Mouse (Mus musculus): ENCODE measurements around the gene Hbs1l. TPM values are rescaled to one million over a fixed set of nuclear protein-coding genes. Genes with fewer than 3 reads are reported as not detected.

Gene Hbs1l
- total and polyA plus RNA-seq, 2 experiments: 17.1 to 78.1 TPM

GRCm38 (mm10) chr10:21364946-21365345 lies 69.2 kb downstream of the Hbs1l start:
- 94% methylated on average over 7 of the region's 7 CpGs for WGBS
- H3K27me3 ChIP-seq (ENCODE audit: control insufficient read depth, insufficient read depth, low read length): no peaks in the 10 kb centered on the region
- H3K27ac ChIP-seq (replicated peaks; ENCODE audit: insufficient read depth, low read depth, low read length): no peak overlapping the region
- no peaks in the 10 kb centered on the region for H3K4me1 ChIP-seq (ENCODE audit: control insufficient read depth, insufficient read depth, low read length)
- no peak overlapping the region for H3K9ac ChIP-seq (ENCODE audit: low read depth, low read length)
- no peak for DNase-seq (ENCODE audit: extremely low read depth, low read depth, low spot score)
- H3K79me2 ChIP-seq (ENCODE audit: control insufficient read depth, insufficient read depth, low read length): no peaks in the 10 kb centered on the region; the same call in 1 of the 2 replicates
- H3K4me3 ChIP-seq (ENCODE audit: insufficient read depth, low read depth, low read length): no peak overlapping the region
- peaks cover 56% of the 10 kb centered on the region for H3K36me3 ChIP-seq (ENCODE audit: control insufficient read depth, insufficient read depth, low read length)
- TF ChIP-seq CTCF (IDR thresholded peaks at IDR 0.05; ENCODE audit: low read depth, low read length): no peak
- TF ChIP-seq POLR2A (IDR thresholded peaks at IDR 0.05; ENCODE audit: extremely low read depth, insufficient read depth, low read length): no peak

GRCm38 (mm10) chr10:21365897-21366296 lies 70.1 kb downstream of the Hbs1l start:
- Histone ChIP-seq H3K36me3 (ENCODE audit: control insufficient read depth, insufficient read depth, low read length) (peaks cover 53% of the 10 kb centered on the region), H3K4me1 (ENCODE audit: control insufficient read depth, insufficient read depth, low read length) (no peaks in the 10 kb centered on the region), H3K27ac (replicated peaks; ENCODE audit: insufficient read depth, low read depth, low read length) (no peak overlapping the region), H3K4me3 (ENCODE audit: insufficient read depth, low read depth, low read length) (no peak overlapping the region), H3K79me2 (ENCODE audit: control insufficient read depth, insufficient read depth, low read length) (no peaks in the 10 kb centered on the region; the same call in 1 of the 2 replicates), H3K9ac (ENCODE audit: low read depth, low read length) (no peak overlapping the region), H3K27me3 (ENCODE audit: control insufficient read depth, insufficient read depth, low read length) (no peaks in the 10 kb centered on the region)
- WGBS: 83% methylated on average over 4 of the region's 4 CpGs
- TF ChIP-seq CTCF (IDR thresholded peaks at IDR 0.05; ENCODE audit: low read depth, low read length) (no peak), POLR2A (IDR thresholded peaks at IDR 0.05; ENCODE audit: extremely low read depth, insufficient read depth, low read length) (no peak)
- no peak for DNase-seq (ENCODE audit: extremely low read depth, low read depth, low spot score)

DNA sequence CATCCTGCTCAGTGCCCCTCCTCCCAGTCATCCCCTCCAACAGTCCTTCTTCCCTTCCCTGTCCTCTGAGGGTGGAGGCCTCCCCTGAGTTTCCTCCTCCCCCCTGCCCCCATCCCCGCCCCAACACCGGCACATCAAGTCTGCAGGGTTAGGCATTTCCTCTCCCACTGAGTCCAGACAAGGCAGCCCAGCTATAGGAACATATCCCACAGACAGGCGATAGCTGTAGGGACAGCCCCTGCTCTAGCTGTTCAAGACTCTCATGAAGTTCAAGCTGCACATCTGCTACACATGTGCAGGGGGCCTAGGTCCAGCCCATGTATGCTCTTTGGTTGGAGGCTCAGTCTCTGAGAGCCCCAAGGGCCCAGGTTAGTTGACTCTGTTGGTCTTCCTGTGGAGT lies 70.7 kb downstream of the Hbs1l start:
- no peaks in the 10 kb centered on the region for H3K27me3 ChIP-seq (ENCODE audit: control insufficient read depth, insufficient read depth, low read length)
- H3K4me3 ChIP-seq (ENCODE audit: insufficient read depth, low read depth, low read length): no peak overlapping the region
- H3K36me3 ChIP-seq (ENCODE audit: control insufficient read depth, insufficient read depth, low read length): peaks cover 52% of the 10 kb centered on the region
- H3K27ac ChIP-seq (replicated peaks; ENCODE audit: insufficient read depth, low read depth, low read length): no peak overlapping the region
- no peaks in the 10 kb centered on the region for H3K4me1 ChIP-seq (ENCODE audit: control insufficient read depth, insufficient read depth, low read length)
- H3K9ac ChIP-seq (ENCODE audit: low read depth, low read length): no peak overlapping the region
- WGBS: 77% methylated on average over 3 of the region's 3 CpGs
- DNase-seq (ENCODE audit: extremely low read depth, low read depth, low spot score): no peak
- H3K79me2 ChIP-seq (ENCODE audit: control insufficient read depth, insufficient read depth, low read length): no peaks in the 10 kb centered on the region; the same call in 1 of the 2 replicates
- TF ChIP-seq CTCF (IDR thresholded peaks at IDR 0.05; ENCODE audit: low read depth, low read length): no peak
- TF ChIP-seq POLR2A (IDR thresholded peaks at IDR 0.05; ENCODE audit: extremely low read depth, insufficient read depth, low read length): no peak

GRCm38 (mm10) chr10:21367481-21367880 lies 71.7 kb downstream of the Hbs1l start:
- Histone ChIP-seq H3K79me2 (ENCODE audit: control insufficient read depth, insufficient read depth, low read length) (no peaks in the 10 kb centered on the region; the same call in 1 of the 2 replicates), H3K4me1 (ENCODE audit: control insufficient read depth, insufficient read depth, low read length) (no peaks in the 10 kb centered on the region), H3K4me3 (ENCODE audit: insufficient read depth, low read depth, low read length) (no peak overlapping the region), H3K27ac (replicated peaks; ENCODE audit: insufficient read depth, low read depth, low read length) (no peak overlapping the region), H3K36me3 (ENCODE audit: control insufficient read depth, insufficient read depth, low read length) (peaks cover 45% of the 10 kb centered on the region), H3K9ac (ENCODE audit: low read depth, low read length) (no peak overlapping the region), H3K27me3 (ENCODE audit: control insufficient read depth, insufficient read depth, low read length) (no peaks in the 10 kb centered on the region)
- WGBS: 96% methylated on average over 9 of the region's 9 CpGs
- TF ChIP-seq CTCF (IDR thresholded peaks at IDR 0.05; ENCODE audit: low read depth, low read length): no peak
- no peak for TF ChIP-seq POLR2A (IDR thresholded peaks at IDR 0.05; ENCODE audit: extremely low read depth, insufficient read depth, low read length)
- no peak for DNase-seq (ENCODE audit: extremely low read depth, low read depth, low spot score)

DNA sequence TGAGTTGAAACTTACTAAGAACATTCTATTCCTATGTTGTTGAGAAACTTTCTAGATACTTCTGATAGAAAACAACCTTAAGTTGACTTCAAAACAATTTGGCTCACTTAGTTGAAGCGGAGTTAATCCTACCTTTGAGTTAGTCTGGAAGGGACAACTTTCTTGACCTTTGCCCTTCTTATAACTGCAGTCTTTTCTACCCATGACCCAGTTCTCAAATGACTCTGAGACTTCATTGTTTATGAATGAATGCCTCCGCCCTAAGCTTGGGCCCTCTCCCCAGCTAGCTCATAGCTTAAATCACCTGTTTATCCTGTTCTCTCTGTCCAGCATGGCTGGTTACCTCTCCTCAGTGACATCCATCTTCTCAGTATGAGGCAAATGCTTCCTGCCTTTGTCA lies 73.8 kb downstream of the Hbs1l start:
- no peak for DNase-seq (ENCODE audit: extremely low read depth, low read depth, low spot score)
- H3K79me2 ChIP-seq (ENCODE audit: control insufficient read depth, insufficient read depth, low read length): no peaks in the 10 kb centered on the region; the same call in 1 of the 2 replicates
- no peak overlapping the region for H3K4me3 ChIP-seq (ENCODE audit: insufficient read depth, low read depth, low read length)
- TF ChIP-seq CTCF (IDR thresholded peaks at IDR 0.05; ENCODE audit: low read depth, low read length): no peak
- TF ChIP-seq POLR2A (IDR thresholded peaks at IDR 0.05; ENCODE audit: extremely low read depth, insufficient read depth, low read length): no peak
- H3K36me3 ChIP-seq (ENCODE audit: control insufficient read depth, insufficient read depth, low read length): peaks cover 31% of the 10 kb centered on the region
- no peaks in the 10 kb centered on the region for H3K27me3 ChIP-seq (ENCODE audit: control insufficient read depth, insufficient read depth, low read length)
- no peaks in the 10 kb centered on the region for H3K4me1 ChIP-seq (ENCODE audit: control insufficient read depth, insufficient read depth, low read length)
- H3K27ac ChIP-seq (replicated peaks; ENCODE audit: insufficient read depth, low read depth, low read length): no peak overlapping the region
- no peak overlapping the region for H3K9ac ChIP-seq (ENCODE audit: low read depth, low read length)
- 97% methylated on average over 2 of the region's 2 CpGs for WGBS

- WGBS: 96% methylated on average over 6 of the region's 6 CpGs
- no peak overlapping the region for H3K27ac ChIP-seq (replicated peaks; ENCODE audit: insufficient read depth, low read depth, low read length)
- no peaks in the 10 kb centered on the region for H3K27me3 ChIP-seq (ENCODE audit: control insufficient read depth, insufficient read depth, low read length)
- no peak for DNase-seq (ENCODE audit: extremely low read depth, low read depth, low spot score)
- H3K4me1 ChIP-seq (ENCODE audit: control insufficient read depth, insufficient read depth, low read length): peaks cover 3% of the 10 kb centered on the region; the same call in 1 of the 2 replicates
- peaks cover 24% of the 10 kb centered on the region for H3K36me3 ChIP-seq (ENCODE audit: control insufficient read depth, insufficient read depth, low read length)
- H3K79me2 ChIP-seq (ENCODE audit: control insufficient read depth, insufficient read depth, low read length): no peaks in the 10 kb centered on the region; the same call in 1 of the 2 replicates
- no peak overlapping the region for H3K4me3 ChIP-seq (ENCODE audit: insufficient read depth, low read depth, low read length)
- no peak for TF ChIP-seq CTCF (IDR thresholded peaks at IDR 0.05; ENCODE audit: low read depth, low read length)
- TF ChIP-seq POLR2A (IDR thresholded peaks at IDR 0.05; ENCODE audit: extremely low read depth, insufficient read depth, low read length): no peak
- H3K9ac ChIP-seq (ENCODE audit: low read depth, low read length): no peak overlapping the region
Measured at GRCm38 (mm10) chr10:21372271-21372670, 76.5 kb downstream of the Hbs1l start.

Data from liver, adult 2 months (tissue).